Mouse (Mus musculus): Measurements from ENCODE around the gene Fam149b. TPM values are rescaled to one million over a fixed set of nuclear protein-coding genes. Genes with fewer than 3 reads are reported as not detected.

Gene Fam149b
- polyA plus RNA-seq, 1 experiment = 11.5 TPM

- Histone ChIP-seq H3K4me3 (no peak overlapping the region), H3K79me2 (ENCODE audit: control insufficient read depth, insufficient read depth) (peaks cover 25% of the 10 kb centered on the region), H3K27me3 (ENCODE audit: control insufficient read depth, insufficient read depth, insufficient read length) (no peaks in the 10 kb centered on the region), H3ac (ENCODE audit: control insufficient read depth, insufficient read length) (no peak overlapping the region), H3K4me2 (ENCODE audit: low read depth) (peak overlapping the region; percentile 99), H3K36me3 (ENCODE audit: control insufficient read depth, insufficient read depth) (peaks cover 5% of the 10 kb centered on the region)
- TF ChIP-seq POLR2AphosphoS2 (IDR thresholded peaks at IDR 0.05; ENCODE audit: insufficient read length, low read depth) (no peak), TCF3 (IDR thresholded peaks at IDR 0.05; ENCODE audit: insufficient read length, low read depth) (no peak), E2F4 (IDR thresholded peaks at IDR 0.05; ENCODE audit: insufficient read depth) (no peak), TCF12 (IDR thresholded peaks at IDR 0.05; ENCODE audit: insufficient read depth, poor library complexity, severe bottlenecking) (no peak), MYOG (IDR thresholded peaks at IDR 0.05; ENCODE audit: control insufficient read depth in 1 of 3, insufficient read depth in 1 of 3, insufficient read length in 2 of 3, low read depth in 2 of 3) (no peak), MAX (IDR thresholded peaks at IDR 0.05; ENCODE audit: low read depth) (no peak), MYOD1 (IDR thresholded peaks at IDR 0.05; ENCODE audit: control insufficient read depth in 1 of 3, insufficient read length in 2 of 3, low read depth in 2 of 3) (no peak), USF1 (IDR thresholded peaks at IDR 0.05; ENCODE audit: low read depth) (no peak), REST (IDR thresholded peaks at IDR 0.05; ENCODE audit: insufficient read depth, insufficient read length) (no peak), CEBPB (IDR thresholded peaks at IDR 0.05; ENCODE audit: insufficient read depth, poor library complexity, severe bottlenecking) (no peak), SRF (IDR thresholded peaks at IDR 0.05; ENCODE audit: control insufficient read depth, insufficient read length, low read depth) (no peak), POLR2A (IDR thresholded peaks at IDR 0.05; ENCODE audit: insufficient read length, low read depth) (no peak)
Measured at GRCm38 (mm10) chr14:20345885-20346284, 2.1 kb upstream of the Fam149b start.

- no peak for TF ChIP-seq MAX (IDR thresholded peaks at IDR 0.05; ENCODE audit: low read depth)
- TF ChIP-seq USF1 (IDR thresholded peaks at IDR 0.05; ENCODE audit: low read depth) = no peak
- no peak for TF ChIP-seq POLR2AphosphoS2 (IDR thresholded peaks at IDR 0.05; ENCODE audit: insufficient read length, low read depth)
- no peak for TF ChIP-seq CEBPB (IDR thresholded peaks at IDR 0.05; ENCODE audit: insufficient read depth, poor library complexity, severe bottlenecking)
- TF ChIP-seq TCF12 (IDR thresholded peaks at IDR 0.05; ENCODE audit: insufficient read depth, poor library complexity, severe bottlenecking) = no peak
- no peak for TF ChIP-seq TCF3 (IDR thresholded peaks at IDR 0.05; ENCODE audit: insufficient read length, low read depth)
- TF ChIP-seq REST (IDR thresholded peaks at IDR 0.05; ENCODE audit: insufficient read depth, insufficient read length) = no peak
- TF ChIP-seq MYOD1 (IDR thresholded peaks at IDR 0.05; ENCODE audit: control insufficient read depth in 1 of 3, insufficient read length in 2 of 3, low read depth in 2 of 3) = no peak
- Histone ChIP-seq H3K79me2 (ENCODE audit: control insufficient read depth, insufficient read depth) (peaks cover 25% of the 10 kb centered on the region), H3K4me2 (ENCODE audit: low read depth) (peak overlapping the region; percentile 99), H3K27me3 (ENCODE audit: control insufficient read depth, insufficient read depth, insufficient read length) (no peaks in the 10 kb centered on the region), H3ac (ENCODE audit: control insufficient read depth, insufficient read length) (peak overlapping the region; percentile 49), H3K36me3 (ENCODE audit: control insufficient read depth, insufficient read depth) (peaks cover 5% of the 10 kb centered on the region), H3K4me3 (peak overlapping the region; percentile 74)
Measured at GRCm38 (mm10) chr14:20347441-20347990, 446 bp upstream of the Fam149b start.

- Histone ChIP-seq H3K4me3 (no peak overlapping the region), H3K27me3 (ENCODE audit: control insufficient read depth, insufficient read depth, insufficient read length) (no peaks in the 10 kb centered on the region), H3K79me2 (ENCODE audit: control insufficient read depth, insufficient read depth) (no peaks in the 10 kb centered on the region), H3K4me2 (ENCODE audit: low read depth) (no peak overlapping the region), H3ac (ENCODE audit: control insufficient read depth, insufficient read length) (no peak overlapping the region), H3K36me3 (ENCODE audit: control insufficient read depth, insufficient read depth) (peaks cover 21% of the 10 kb centered on the region)
- TF ChIP-seq USF1 (IDR thresholded peaks at IDR 0.05; ENCODE audit: low read depth) (no peak), TCF12 (IDR thresholded peaks at IDR 0.05; ENCODE audit: insufficient read depth, poor library complexity, severe bottlenecking) (no peak), SRF (IDR thresholded peaks at IDR 0.05; ENCODE audit: control insufficient read depth, insufficient read length, low read depth) (no peak), POLR2A (IDR thresholded peaks at IDR 0.05; ENCODE audit: insufficient read length, low read depth) (no peak), CEBPB (IDR thresholded peaks at IDR 0.05; ENCODE audit: insufficient read depth, poor library complexity, severe bottlenecking) (no peak), TCF3 (IDR thresholded peaks at IDR 0.05; ENCODE audit: insufficient read length, low read depth) (no peak), REST (IDR thresholded peaks at IDR 0.05; ENCODE audit: insufficient read depth, insufficient read length) (no peak), MYOD1 (IDR thresholded peaks at IDR 0.05; ENCODE audit: control insufficient read depth in 1 of 3, insufficient read length in 2 of 3, low read depth in 2 of 3) (no peak), POLR2AphosphoS2 (IDR thresholded peaks at IDR 0.05; ENCODE audit: insufficient read length, low read depth) (no peak), MYOG (IDR thresholded peaks at IDR 0.05; ENCODE audit: control insufficient read depth in 1 of 3, insufficient read depth in 1 of 3, insufficient read length in 2 of 3, low read depth in 2 of 3) (no peak), E2F4 (IDR thresholded peaks at IDR 0.05; ENCODE audit: insufficient read depth) (no peak), MAX (IDR thresholded peaks at IDR 0.05; ENCODE audit: low read depth) (no peak)
Measured at GRCm38 (mm10) chr14:20363230-20363629, 15.3 kb downstream of the Fam149b start.

- H3K4me2 ChIP-seq (ENCODE audit: low read depth) = no peak overlapping the region
- TF ChIP-seq TCF3 (IDR thresholded peaks at IDR 0.05; ENCODE audit: insufficient read length, low read depth) (no peak), MYOD1 (IDR thresholded peaks at IDR 0.05; ENCODE audit: control insufficient read depth in 1 of 3, insufficient read length in 2 of 3, low read depth in 2 of 3) (no peak), CEBPB (IDR thresholded peaks at IDR 0.05; ENCODE audit: insufficient read depth, poor library complexity, severe bottlenecking) (no peak), MAX (IDR thresholded peaks at IDR 0.05; ENCODE audit: low read depth) (no peak), MYOG (IDR thresholded peaks at IDR 0.05; ENCODE audit: control insufficient read depth in 1 of 3, insufficient read depth in 1 of 3, insufficient read length in 2 of 3, low read depth in 2 of 3) (no peak), POLR2AphosphoS2 (IDR thresholded peaks at IDR 0.05; ENCODE audit: insufficient read length, low read depth) (no peak)
- no peaks in the 10 kb centered on the region for H3K79me2 ChIP-seq (ENCODE audit: control insufficient read depth, insufficient read depth)
- no peaks in the 10 kb centered on the region for H3K27me3 ChIP-seq (ENCODE audit: control insufficient read depth, insufficient read depth, insufficient read length)
- no peak overlapping the region for H3ac ChIP-seq (ENCODE audit: control insufficient read depth, insufficient read length)
- H3K36me3 ChIP-seq (ENCODE audit: control insufficient read depth, insufficient read depth) = peaks cover 3% of the 10 kb centered on the region
- H3K4me3 ChIP-seq = no peak overlapping the region
Measured at GRCm38 (mm10) chr14:20368271-20368670, 20.3 kb downstream of the Fam149b start.

GRCm38 (mm10) chr14:20370798-20371197, 22.8 kb downstream of the Fam149b start:
- Histone ChIP-seq H3K79me2 (ENCODE audit: control insufficient read depth, insufficient read depth) (no peaks in the 10 kb centered on the region), H3K36me3 (ENCODE audit: control insufficient read depth, insufficient read depth) (peaks cover 2% of the 10 kb centered on the region), H3K4me2 (ENCODE audit: low read depth) (no peak overlapping the region), H3K27me3 (ENCODE audit: control insufficient read depth, insufficient read depth, insufficient read length) (no peaks in the 10 kb centered on the region), H3ac (ENCODE audit: control insufficient read depth, insufficient read length) (no peak overlapping the region), H3K4me3 (no peak overlapping the region)
- TF ChIP-seq SRF (IDR thresholded peaks at IDR 0.05; ENCODE audit: control insufficient read depth, insufficient read length, low read depth) (no peak), USF1 (IDR thresholded peaks at IDR 0.05; ENCODE audit: low read depth) (no peak), MAX (IDR thresholded peaks at IDR 0.05; ENCODE audit: low read depth) (no peak), MYOD1 (IDR thresholded peaks at IDR 0.05; ENCODE audit: control insufficient read depth in 1 of 3, insufficient read length in 2 of 3, low read depth in 2 of 3) (no peak), POLR2AphosphoS2 (IDR thresholded peaks at IDR 0.05; ENCODE audit: insufficient read length, low read depth) (no peak), TCF3 (IDR thresholded peaks at IDR 0.05; ENCODE audit: insufficient read length, low read depth) (no peak), TCF12 (IDR thresholded peaks at IDR 0.05; ENCODE audit: insufficient read depth, poor library complexity, severe bottlenecking) (no peak), MYOG (IDR thresholded peaks at IDR 0.05; ENCODE audit: control insufficient read depth in 1 of 3, insufficient read depth in 1 of 3, insufficient read length in 2 of 3, low read depth in 2 of 3) (no peak), REST (IDR thresholded peaks at IDR 0.05; ENCODE audit: insufficient read depth, insufficient read length) (no peak), CEBPB (IDR thresholded peaks at IDR 0.05; ENCODE audit: insufficient read depth, poor library complexity, severe bottlenecking) (no peak), POLR2A (IDR thresholded peaks at IDR 0.05; ENCODE audit: insufficient read length, low read depth) (no peak), E2F4 (IDR thresholded peaks at IDR 0.05; ENCODE audit: insufficient read depth) (no peak)
